Mouse (Mus musculus): Measurements from ENCODE around the gene Ttf2. TPM values are rescaled to one million over a fixed set of nuclear protein-coding genes. Genes with fewer than 3 reads are reported as not detected.

Ttf2 gene
- polyA plus RNA-seq (2012; ENCODE audit: insufficient read depth, insufficient read length, low replicate concordance, missing spikeins) = not detected in 2 replicates

DNA sequence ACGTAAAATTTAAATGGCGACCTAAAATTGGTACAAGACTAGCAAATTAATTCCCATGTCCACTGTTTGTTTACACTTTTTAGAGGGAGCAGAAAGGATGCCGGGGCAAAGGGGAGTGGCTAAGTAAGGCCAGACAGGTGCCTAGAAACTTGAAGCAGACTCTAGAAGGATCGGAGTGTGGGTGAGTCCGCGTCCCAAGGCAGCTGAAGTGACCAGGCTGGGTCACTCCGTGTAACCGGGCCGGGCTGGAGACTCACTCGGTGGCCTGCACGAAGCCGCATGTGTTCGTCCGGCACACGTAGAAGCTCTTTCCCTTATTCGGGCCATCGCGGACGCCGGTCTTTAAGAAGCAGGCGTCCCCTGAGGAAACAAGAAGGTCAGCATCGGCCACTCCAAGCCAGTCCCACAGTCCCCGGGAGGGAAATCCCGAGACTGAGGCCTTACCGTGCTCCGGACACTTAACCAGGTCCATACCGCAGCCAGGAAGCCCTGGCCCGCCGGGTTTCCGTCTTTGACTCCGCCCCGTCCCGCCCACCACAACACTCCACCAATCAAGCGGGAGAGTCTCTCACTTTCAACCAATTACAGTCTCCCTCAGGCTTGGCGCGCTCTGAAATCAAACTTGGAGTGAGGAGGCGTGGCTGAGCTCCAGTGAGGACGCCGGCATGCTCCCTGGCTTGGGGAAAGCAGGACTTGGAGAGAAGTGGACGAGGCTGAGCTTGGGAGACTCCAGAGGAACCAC is at the start of gene Ttf2:
Gene Ttf2, minus strand, starts transcription at position 488 of the 742 bp plus-strand sequence.
- no peak within 1 kb of the TSS for H3K27ac ChIP-seq (ENCODE audit: insufficient read depth, low read depth, low read length)
- WGBS = under 1% methylated on average over 40 of the region's 40 CpGs
- TF ChIP-seq POLR2A (IDR thresholded peaks at IDR 0.05; ENCODE audit: insufficient read depth, low read depth, low read length) (0 out of 2 replicates have a peak, but pooled peaks have one; percentile 17), CTCF (IDR thresholded peaks at IDR 0.05; ENCODE audit: insufficient read depth, low read depth, low read length) (no peak)

DNA sequence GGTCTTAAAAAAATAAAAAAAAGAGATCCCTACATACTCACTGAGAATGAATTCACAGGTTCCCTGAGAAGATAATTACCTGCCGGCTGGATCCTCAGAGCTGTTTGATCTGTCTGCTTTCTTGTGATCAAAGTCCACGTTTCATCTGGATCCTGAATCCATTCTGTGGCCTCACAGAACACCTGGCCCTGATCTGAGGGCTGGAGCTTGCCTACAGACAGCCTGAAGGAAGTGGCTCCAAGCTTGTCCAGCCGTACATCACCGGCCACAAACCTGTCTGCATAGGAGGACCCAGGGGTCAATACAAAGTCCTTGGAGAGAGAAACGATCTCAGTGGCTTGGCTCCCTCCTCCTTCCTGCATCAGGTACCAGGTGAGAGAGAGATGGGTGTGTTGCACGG is 49.0 kb upstream of the Ttf2 start:
- Histone ChIP-seq H3K4me3 (ENCODE audit: insufficient read depth, low read depth, low read length) (no peak overlapping the region), H3K4me1 (ENCODE audit: control insufficient read depth, insufficient read depth, low read length) (no peaks in the 10 kb centered on the region), H3K27ac (ENCODE audit: insufficient read depth, low read depth, low read length) (no peak overlapping the region)
- TF ChIP-seq POLR2A (IDR thresholded peaks at IDR 0.05; ENCODE audit: insufficient read depth, low read depth, low read length) = no peak
- TF ChIP-seq CTCF (IDR thresholded peaks at IDR 0.05; ENCODE audit: insufficient read depth, low read depth, low read length) = no peak
- WGBS = 96% methylated on average over 6 of the region's 6 CpGs

More for the DNA sequence above, at the start of gene Ttf2:
- H3K4me1 ChIP-seq (ENCODE audit: control insufficient read depth, insufficient read depth, low read length) = peaks cover 6% of the 10 kb centered on the region
- H3K4me3 ChIP-seq (ENCODE audit: insufficient read depth, low read depth, low read length) = peak within 1 kb of the TSS; percentile 61

DNA sequence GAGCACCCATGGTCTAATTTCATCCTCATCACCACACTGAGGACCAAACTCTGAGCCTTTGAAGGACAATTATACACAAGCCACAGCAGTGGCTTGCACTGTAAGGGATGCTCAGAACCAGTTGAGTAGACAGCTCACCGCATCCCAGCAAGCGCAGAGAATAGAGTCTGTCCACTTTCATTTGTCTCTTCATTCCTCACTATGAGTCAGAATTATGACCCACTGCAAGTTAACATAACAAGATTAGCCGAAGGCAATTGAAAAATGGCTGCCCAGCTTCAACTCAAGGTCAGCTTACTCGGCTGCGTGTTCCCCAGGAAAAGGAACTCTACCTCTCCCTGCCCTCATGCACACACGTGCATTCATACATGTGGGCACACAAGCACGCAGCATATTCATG is 46.6 kb upstream of the Ttf2 start:
- TF ChIP-seq CTCF (IDR thresholded peaks at IDR 0.05; ENCODE audit: insufficient read depth, low read depth, low read length) (no peak), POLR2A (IDR thresholded peaks at IDR 0.05; ENCODE audit: insufficient read depth, low read depth, low read length) (no peak)
- Histone ChIP-seq H3K27ac (ENCODE audit: insufficient read depth, low read depth, low read length) (no peak overlapping the region), H3K4me3 (ENCODE audit: insufficient read depth, low read depth, low read length) (no peak overlapping the region), H3K4me1 (ENCODE audit: control insufficient read depth, insufficient read depth, low read length) (no peaks in the 10 kb centered on the region; the same call in 1 of the 2 replicates)
- WGBS = 97% methylated on average over 7 of the region's 7 CpGs

DNA sequence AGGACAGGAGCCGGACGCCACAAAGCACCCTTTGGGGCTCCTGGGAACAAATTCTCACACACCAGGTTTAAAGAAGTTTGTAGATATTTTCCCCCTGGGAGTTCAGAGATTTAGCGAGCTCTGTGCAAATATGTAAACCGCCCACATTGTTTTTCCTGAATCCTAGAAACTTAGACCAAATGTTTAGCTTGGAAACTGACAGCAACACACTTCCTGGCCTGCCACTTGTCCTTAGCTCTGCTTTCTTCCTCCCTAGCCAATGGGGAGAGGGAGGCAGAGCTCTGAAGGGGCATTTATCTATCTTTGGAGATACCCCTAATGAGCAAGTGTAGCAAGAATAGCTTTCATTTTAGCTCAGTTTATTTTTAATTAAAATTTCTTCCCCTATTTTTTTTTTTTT is 45.8 kb upstream of the Ttf2 start:
- 57% methylated on average over 4 of the region's 4 CpGs for WGBS
- no peak overlapping the region for H3K27ac ChIP-seq (ENCODE audit: insufficient read depth, low read depth, low read length)
- H3K4me1 ChIP-seq (ENCODE audit: control insufficient read depth, insufficient read depth, low read length) = no peaks in the 10 kb centered on the region; the same call in 1 of the 2 replicates
- no peak overlapping the region for H3K4me3 ChIP-seq (ENCODE audit: insufficient read depth, low read depth, low read length)
- TF ChIP-seq POLR2A (IDR thresholded peaks at IDR 0.05; ENCODE audit: insufficient read depth, low read depth, low read length) = no peak
- TF ChIP-seq CTCF (IDR thresholded peaks at IDR 0.05; ENCODE audit: insufficient read depth, low read depth, low read length) = no peak

DNA sequence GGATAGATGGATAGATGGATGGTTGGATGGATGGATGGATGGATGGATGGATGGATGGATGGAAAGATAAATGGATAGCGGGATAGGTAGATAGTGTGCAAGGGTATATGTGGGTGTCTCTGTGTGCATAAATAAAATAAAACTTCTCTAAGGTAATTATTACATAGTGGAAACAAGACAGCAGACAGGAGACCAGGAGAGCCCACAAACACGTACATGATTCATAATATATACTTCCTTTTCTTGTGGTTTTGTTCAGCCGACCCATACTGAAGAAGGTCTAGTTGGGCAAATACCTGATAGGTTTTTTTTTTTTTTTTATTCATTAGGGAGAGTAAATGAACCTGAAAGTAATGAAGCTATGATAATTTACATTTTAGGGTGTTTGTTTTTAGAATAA is 44.1 kb upstream of the Ttf2 start:
- Histone ChIP-seq H3K4me3 (ENCODE audit: insufficient read depth, low read depth, low read length) (no peak overlapping the region), H3K27ac (ENCODE audit: insufficient read depth, low read depth, low read length) (no peak overlapping the region), H3K4me1 (ENCODE audit: control insufficient read depth, insufficient read depth, low read length) (no peaks in the 10 kb centered on the region; the same call in 1 of the 2 replicates)
- WGBS = 96% methylated on average over 3 of the region's 3 CpGs
- TF ChIP-seq CTCF (IDR thresholded peaks at IDR 0.05; ENCODE audit: insufficient read depth, low read depth, low read length) = no peak
- no peak for TF ChIP-seq POLR2A (IDR thresholded peaks at IDR 0.05; ENCODE audit: insufficient read depth, low read depth, low read length)

DNA sequence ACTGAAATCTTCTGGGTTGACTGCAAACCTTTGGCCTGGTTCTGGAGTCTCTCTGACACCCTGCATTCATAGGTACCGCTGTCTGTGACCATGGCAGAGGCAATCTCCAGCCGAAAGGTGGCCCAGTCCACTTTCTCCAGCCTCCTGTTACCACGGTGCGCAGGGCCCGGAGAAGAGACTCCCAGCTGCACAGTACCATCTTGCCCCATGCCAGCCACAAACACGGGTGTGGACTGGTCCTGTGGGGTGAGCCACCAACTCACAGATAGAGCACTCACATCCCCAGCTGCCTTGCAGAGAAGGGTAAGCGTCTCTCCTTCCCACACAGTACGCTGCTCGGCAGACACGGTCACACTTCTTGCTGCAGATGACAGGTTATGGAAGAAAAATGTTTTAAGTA is 43.5 kb upstream of the Ttf2 start:
- Histone ChIP-seq H3K4me1 (ENCODE audit: control insufficient read depth, insufficient read depth, low read length) (no peaks in the 10 kb centered on the region; the same call in 1 of the 2 replicates), H3K27ac (ENCODE audit: insufficient read depth, low read depth, low read length) (no peak overlapping the region), H3K4me3 (ENCODE audit: insufficient read depth, low read depth, low read length) (no peak overlapping the region)
- WGBS = 94% methylated on average over 10 of the region's 10 CpGs
- no peak for TF ChIP-seq POLR2A (IDR thresholded peaks at IDR 0.05; ENCODE audit: insufficient read depth, low read depth, low read length)
- no peak for TF ChIP-seq CTCF (IDR thresholded peaks at IDR 0.05; ENCODE audit: insufficient read depth, low read depth, low read length)

DNA sequence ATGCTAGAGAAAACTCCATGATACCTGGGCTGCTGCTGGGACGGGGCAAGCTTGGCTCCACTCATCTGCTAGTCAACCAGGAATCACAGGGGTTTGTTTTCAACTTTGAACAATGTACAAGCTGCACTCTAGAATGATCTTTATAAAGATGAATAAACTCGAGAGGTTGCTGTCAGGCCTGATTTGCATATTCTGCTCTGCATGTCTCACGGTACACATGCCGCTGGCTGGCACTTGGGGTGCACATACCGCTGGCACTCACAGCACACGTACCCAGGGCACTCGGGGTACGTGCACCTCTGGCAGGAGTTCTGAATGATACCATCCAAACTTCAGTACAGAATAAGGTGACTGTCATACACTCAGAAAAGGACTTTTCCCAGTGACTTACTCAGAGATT is 43.1 kb upstream of the Ttf2 start:
- TF ChIP-seq CTCF (IDR thresholded peaks at IDR 0.05; ENCODE audit: insufficient read depth, low read depth, low read length) (no peak), POLR2A (IDR thresholded peaks at IDR 0.05; ENCODE audit: insufficient read depth, low read depth, low read length) (no peak)
- no peak overlapping the region for H3K27ac ChIP-seq (ENCODE audit: insufficient read depth, low read depth, low read length)
- WGBS = 80% methylated on average over 8 of the region's 8 CpGs

DNA sequence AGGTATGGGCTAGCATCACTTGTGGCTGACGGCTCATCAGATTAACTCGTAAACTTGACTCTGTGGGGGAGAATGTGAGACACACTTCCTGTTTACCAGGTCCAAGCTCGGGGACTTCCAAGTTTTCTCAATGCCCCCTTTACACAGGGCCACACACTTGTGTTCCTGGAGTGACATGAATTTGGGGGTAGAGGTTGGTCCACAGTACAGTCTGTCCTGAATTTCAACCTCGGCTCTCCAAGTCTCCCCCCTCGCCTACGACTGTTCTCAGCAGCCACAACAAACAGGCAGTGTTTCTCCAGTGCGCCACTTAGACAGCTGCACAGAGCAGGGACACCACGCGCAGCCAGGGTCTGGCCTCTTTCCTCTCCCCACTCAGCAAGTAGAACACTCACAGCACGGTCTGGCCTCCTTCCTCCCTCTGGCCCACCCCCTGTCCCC is 42.7 kb upstream of the Ttf2 start:
- WGBS = 50% methylated on average over 10 of the region's 10 CpGs
- H3K4me3 ChIP-seq (ENCODE audit: insufficient read depth, low read depth, low read length) = no peak overlapping the region
- H3K4me1 ChIP-seq (ENCODE audit: control insufficient read depth, insufficient read depth, low read length) = no peaks in the 10 kb centered on the region; the same call in 1 of the 2 replicates
- TF ChIP-seq POLR2A (IDR thresholded peaks at IDR 0.05; ENCODE audit: insufficient read depth, low read depth, low read length) = no peak
- no peak for TF ChIP-seq CTCF (IDR thresholded peaks at IDR 0.05; ENCODE audit: insufficient read depth, low read depth, low read length)
- no peak overlapping the region for H3K27ac ChIP-seq (ENCODE audit: insufficient read depth, low read depth, low read length)

More for the DNA sequence above, 43.1 kb upstream of the Ttf2 start:
- no peaks in the 10 kb centered on the region; the same call in 1 of the 2 replicates for H3K4me1 ChIP-seq (ENCODE audit: control insufficient read depth, insufficient read depth, low read length)
- no peak overlapping the region for H3K4me3 ChIP-seq (ENCODE audit: insufficient read depth, low read depth, low read length)

DNA sequence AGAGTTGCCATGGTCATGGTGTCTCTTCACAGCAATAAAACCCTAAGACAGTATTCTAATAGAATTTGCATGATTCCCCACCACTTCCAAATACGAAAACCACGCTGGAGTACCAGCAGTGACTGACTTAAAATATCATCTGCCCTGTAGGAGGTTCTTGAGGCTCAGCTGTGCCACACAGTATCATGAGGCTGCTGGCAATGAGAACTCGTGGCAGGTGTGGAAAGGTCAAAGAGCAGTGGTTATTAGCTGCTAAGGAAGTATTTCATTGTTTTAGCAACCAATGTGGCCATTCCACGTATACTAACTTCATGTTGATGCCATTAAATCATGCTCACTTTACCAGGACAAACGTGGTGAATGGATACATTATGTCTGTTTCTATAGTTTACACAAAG is 41.7 kb upstream of the Ttf2 start:
- no peaks in the 10 kb centered on the region; the same call in 1 of the 2 replicates for H3K4me1 ChIP-seq (ENCODE audit: control insufficient read depth, insufficient read depth, low read length)
- no peak overlapping the region for H3K27ac ChIP-seq (ENCODE audit: insufficient read depth, low read depth, low read length)
- TF ChIP-seq CTCF (IDR thresholded peaks at IDR 0.05; ENCODE audit: insufficient read depth, low read depth, low read length) (no peak), POLR2A (IDR thresholded peaks at IDR 0.05; ENCODE audit: insufficient read depth, low read depth, low read length) (no peak)
- H3K4me3 ChIP-seq (ENCODE audit: insufficient read depth, low read depth, low read length) = no peak overlapping the region
- 80% methylated on average over 5 of the region's 5 CpGs for WGBS

All from olfactory bulb, adult 2 months (tissue).